Mouse (Mus musculus) lung, postnatal 4 days (tissue): ENCODE results near the gene Rgs14.

Experiments
- DNase-seq, 2 experiments: peaks; one replicate each; pipeline ENCODE4 v3.0.0; 2021

Gene Rgs14

DNA sequence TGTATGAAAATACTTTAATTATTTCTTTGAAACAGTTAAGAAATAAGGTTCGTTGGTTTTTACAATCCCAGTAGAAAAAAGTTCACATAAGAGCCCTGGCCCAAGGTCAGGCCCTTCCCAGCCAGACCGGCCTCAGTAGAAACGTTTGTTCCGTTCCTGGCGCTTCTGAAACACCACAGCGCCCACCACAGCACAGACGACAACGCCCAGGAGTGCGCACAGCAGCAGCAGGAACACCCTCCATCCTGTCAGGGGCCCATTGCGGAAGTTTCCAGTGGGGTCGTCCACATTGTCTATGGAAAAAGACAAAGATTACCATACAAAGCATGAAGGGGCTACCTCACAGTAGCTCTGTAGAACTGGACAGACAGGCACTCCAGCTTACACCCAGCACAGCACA lies 22.8 kb upstream of the Rgs14 start:
- DNase-seq: no peak

DNA sequence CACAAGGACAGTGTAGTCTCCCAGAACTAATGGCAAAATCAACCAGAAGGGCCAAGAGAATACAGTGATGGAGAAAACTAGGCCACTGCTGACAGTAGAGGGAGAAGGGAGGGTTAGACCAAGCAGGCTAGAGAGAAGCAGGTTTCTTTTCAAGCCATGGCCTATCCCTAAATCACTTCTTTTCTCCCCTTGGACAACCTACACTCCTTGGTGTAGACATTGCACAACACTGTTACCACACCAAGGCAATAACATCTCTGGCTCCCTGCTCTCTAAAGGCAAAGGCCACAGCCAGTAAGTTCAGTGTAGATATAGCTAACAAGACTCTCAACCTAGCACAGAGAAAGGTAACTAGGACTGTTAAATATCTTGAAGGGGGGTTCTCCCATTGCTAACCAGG lies 8.4 kb upstream of the Rgs14 start:
- DNase-seq: no peak

DNA sequence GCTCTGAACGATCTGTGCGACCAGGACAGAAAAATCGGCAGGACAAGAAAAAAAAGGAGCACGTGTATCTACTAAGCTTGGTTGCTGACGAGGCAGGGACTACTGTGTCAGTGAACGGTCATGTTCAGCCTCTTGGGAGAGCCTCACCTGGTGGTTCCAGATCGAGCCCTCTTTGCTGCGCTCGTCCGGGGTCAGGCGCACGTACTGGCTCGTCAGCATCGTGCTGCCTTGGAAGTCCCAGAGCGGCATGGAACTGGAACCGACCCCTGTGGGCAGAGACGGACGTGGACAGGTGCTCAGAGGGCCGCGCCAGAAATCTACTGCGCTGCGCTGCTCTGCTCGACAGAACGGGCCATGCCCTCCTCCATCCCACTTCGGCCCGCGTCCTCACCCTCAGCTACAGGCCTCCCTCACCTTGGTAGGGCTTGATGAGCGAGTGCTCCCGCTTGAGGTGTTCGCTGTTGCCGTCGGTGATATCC lies 7.5 kb upstream of the Rgs14 start:
- DNase-seq: no peak

DNA sequence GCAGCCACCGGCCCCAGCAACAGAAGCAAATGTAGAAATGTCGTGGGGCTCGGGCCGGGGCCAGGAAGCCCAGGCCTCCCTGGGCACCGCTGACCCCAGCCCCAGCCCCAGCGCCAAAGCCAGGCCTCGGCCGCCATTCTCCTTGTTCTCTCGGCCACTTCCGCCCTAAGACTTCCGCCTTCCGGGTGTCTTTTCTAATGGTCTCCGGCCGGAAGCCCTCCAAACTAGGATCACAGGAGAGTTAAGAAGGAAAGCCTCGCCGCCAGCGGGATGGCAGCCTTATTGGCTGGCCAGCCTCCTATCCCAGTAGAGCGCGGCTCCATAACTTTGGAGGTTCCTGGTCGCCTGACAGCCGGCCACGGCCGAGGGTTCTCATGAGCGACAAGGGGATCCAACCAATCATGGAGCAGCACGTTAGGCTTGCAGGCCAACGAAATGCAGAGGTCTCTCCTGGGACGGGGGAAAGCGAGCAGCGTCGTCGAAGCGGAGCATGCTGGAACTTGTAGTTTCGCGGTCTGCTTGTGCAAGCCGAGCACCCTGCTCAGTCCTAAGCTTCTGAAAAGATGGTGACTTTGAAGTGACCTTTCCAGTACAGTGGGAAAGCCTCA lies 7.0 kb upstream of the Rgs14 start, which contains the start of gene Lman2:
Lman2 (minus strand) TSS at position 331 of the 608 bp plus-strand sequence.
- DNase-seq: peak; percentile 96 to 99

DNA sequence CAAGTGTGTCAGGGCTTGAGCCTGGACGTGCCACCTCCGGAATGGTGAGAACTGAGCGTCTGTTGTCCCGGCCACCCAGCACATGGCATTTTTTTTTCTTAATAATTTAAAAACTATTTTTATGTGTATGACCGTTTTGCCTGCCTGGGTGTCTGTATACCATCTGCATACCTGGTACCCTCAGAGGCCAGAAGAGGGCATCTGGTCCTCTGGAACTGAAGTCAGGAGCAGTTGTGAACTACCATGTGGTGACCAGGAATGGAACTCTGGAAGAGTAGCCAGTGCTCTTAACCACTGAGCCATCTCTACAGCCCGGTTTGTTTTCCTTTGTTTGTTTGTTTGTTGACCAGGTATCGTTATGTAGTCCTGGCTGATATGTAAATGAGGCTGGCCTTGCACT lies 1.1 kb upstream of the Rgs14 start:
- DNase-seq: no peak

DNA sequence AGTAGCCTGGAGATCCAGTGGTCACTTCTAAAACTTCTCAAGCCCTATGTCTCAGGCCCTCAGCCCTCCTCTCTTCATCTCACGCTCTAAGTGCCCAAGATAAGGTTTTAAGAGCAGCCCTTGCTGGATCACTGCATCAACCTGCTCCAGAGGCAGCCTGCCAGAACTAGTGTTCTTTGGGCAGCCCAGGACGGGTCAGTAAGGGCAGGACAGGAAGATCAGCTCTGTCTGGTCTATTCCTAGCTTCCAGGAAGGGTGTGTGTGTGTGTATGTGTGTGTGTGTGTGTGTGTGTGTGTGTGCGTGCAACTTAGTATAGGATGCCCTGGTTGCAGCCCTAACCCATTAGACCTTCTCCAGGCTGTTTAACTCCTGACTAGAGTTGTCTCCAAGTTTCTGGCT lies 702 bp downstream of the Rgs14 start:
- peak; percentile 23 to 37 for DNase-seq

DNA sequence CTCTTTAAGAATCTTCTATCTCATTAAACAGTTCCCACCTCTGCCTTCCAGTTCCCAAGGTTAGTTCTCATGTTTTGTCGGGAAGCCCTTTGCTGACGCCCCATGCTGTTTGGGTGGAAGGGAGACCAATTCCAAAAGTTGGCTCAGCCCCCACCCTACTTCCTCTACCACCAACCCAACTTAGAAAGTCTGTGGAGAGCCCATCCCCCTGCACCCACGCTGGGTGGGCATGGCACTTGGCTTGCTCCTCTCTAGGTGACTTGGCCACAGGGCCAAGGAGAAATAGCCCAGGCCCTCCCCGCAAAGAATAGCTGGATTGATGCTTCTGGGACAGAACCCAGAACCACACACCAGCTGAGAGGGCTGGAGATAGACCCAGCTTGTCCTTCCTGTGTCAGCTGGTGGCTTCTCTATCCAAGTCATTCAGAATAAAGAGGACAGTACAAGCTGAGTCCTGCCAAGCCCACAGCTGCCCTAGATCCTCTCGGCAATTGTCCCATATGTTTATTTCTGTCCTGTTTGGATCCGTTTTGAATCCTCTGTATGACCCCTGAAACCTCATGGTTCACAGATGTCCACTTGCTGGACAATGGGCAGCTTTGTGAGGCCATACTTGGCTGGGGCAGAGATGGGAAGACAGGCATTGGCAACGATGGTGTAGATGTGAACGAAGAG lies 1.6 kb downstream of the Rgs14 start:
- DNase-seq: no peak

DNA sequence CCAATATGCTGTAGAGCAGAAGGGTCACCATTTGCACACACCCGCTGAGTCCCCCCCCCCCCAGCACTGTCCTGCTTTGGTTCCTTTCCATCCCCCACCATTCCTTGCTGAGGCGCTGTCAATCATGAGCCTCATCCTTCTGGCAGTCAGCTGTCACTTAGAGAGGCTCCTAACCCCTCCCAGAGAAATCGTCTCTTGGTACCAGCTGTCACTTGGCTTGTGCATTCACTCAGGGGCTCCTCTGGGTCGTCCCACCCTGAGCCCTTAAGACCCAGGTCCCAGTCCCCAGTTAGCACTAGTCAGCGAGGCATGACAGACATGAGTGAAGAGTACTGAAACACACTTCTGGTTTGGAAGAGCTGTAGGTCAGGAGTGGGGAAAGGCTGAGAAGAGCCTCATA lies 2.2 kb downstream of the Rgs14 start:
- DNase-seq: no peak

DNA sequence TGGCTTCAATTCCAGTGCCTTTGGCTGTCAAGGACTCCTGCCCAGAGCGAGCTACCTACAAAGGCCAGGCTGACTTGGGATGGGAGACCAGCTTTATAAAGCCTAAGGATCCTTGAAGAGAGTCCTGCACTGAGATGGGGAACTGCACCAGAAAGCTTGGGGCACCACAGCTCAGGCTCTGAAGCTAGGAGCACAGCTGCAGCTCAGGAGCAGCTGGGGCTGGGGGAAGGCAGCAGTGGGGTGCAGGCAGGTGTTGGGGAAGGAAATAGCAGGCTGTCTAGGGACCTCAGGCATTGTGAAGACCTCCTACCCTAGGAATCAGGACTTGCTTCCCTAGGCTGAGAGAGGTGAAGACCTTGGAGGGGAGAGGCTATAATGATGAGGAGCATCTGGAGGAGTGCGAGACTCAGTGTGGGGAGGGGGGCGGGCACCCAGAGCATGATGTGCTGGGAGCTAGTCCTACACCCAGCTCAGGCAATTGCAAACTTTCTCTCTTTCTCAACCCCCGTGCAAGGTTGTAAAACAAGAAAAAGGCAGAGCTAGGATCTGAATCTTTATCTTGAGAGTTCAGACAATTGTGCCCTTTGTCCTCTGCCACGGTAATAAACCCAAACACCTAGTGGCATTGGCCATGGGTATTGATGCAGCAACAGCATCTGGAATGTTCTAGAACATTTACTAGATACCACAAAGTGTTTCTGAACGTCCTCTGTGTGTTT lies 4.8 kb downstream of the Rgs14 start:
- DNase-seq: no peak

DNA sequence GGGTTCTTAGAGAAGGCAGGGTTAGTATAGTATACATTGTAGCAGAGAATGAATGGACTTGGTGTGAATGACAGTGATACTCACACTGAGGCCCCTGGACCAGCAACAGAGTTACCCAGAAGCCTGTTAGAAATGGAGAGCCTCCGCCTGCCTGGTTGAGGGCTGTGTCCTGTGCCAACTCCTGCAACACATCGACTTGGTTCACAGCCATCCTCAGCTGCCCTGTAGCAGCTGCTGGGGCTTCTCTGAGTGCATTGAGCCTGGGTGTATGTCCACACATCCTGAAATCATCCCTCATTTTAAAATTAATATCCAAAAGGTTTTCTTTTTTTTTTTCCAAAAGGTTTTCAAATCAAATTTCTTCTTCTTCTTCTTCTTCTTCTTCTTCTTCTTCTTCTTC lies 6.3 kb downstream of the Rgs14 start:
- DNase-seq: no peak

DNA sequence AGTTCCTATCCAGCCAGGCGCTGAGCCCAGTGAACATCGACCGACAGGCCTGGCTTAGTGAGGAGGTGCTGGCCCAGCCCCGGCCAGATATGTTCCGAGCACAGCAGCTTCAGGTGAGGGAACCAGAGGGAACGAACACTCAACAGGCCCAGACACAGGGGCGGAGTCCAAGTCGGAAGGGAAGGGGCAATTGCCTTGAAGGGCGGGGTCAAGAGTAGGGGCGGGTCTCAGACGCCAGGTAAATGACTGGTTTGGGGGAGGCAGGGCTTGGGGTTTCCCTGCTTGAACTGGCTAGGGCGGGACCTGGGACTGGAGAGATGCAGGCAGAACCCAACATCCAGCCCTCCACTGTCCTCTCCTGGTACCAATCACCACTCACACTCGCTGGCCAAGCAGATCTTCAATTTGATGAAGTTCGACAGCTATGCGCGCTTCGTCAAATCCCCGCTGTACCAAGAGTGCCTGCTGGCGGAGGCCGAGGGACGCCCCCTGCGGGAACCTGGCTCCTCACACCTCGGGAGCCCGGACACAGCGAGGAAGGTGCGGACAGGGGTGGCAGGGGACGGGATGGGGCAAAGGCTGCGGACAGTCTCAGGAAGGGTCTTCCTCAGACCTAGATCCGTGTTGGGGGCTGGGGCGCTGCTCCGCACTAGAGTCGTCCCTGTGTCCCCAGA lies 9.5 kb downstream of the Rgs14 start:
- peak in 1 of 2 experiments; percentile 32 for DNase-seq

DNA sequence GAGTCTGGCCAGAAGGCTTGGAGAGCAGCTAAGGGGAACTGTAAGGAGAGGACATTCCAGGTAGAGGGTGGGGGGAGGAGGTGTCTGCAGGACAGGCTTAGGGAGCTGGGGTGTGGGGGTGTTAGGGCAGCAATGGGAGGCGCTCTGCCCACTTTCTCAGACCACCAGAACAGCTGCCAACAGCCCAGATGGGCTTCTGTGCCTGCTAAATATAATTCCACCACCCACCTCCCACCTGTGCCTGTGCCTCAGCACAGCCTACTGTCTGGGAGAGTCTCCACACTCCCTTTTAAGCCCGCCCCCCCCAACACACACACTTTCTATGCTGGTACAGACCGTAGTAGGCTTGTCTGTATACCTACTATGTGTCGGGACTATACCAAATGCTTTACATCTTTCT lies 12.3 kb downstream of the Rgs14 start:
- no peak for DNase-seq

DNA sequence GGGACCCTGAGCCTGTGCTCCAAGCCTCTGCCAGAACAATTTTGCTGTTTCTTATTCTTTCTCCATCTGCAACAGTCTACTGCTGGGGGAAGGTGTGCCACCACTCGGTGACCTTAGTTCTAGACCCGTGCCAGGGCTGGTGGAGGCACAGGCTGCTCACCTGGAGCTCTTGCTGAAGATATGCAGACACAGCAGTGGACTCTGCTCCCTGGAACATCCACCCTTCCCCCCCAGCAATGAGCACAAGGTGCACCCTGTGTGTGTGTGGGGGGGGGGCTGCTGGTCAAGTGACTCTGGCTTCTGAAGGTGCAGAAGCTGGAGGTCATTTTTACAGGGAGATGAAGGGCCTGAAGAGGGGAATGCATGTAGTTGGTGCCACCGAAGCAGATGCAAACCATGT lies 21.1 kb downstream of the Rgs14 start:
- DNase-seq: no peak

DNA sequence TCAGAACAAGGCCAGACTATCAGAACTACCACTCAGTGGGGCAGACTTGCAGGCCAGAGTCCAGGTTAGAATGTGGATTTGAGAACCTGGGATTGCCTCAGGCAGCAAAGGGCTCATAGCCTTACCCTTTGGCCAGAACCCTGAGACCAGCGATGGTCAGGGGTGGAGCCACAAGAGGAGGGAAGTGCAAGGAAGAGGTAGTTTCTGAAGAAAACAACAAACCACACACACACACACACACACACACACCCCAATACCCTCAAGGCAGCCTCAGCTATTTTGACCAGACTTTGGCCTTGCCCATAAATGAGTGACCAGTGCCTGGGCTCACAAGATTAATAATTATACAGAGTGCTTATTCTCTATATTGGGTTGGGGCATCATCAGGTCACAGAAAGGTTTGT lies 22.1 kb downstream of the Rgs14 start:
- DNase-seq: no peak

DNA sequence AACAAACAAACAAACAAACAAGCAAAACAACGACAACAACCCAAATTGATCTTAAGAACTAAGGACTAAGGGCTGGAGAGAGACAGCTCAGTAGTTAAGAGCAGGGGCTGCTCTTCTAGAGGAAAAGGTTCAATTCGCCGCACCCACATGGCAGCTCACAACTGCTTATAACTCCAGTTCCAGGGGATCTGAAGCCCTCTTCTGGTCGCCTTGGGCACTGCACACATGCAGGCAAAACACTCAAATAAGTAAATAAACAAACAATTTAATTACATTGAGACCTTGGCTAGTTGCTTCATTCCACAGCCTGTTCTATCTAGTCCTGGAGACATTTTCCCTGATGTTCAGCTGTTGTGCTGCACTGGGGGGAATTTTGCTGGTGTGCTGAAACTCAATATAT lies 23.4 kb downstream of the Rgs14 start:
- peak in 1 of 2 experiments; percentile 26 for DNase-seq

DNA sequence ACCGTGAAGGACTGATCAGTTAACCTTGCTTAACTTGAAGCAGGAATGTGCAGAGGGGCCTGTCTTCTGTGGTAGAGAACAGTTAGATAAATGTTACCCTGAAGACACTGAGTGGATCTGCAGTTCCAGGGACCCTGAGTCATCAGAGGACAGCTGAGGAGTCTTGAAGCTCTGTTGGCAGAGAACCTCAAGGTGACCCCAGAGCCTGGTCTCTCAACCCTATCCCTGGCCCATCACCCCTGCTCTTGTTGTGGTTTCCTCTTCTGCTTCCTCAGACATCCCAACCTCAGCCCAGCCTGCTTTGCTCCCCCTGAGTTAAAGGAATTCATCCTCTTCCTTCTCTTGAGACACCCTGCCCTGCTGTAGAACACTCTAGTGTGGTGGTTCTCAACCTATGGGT lies 28.6 kb downstream of the Rgs14 start, which contains the start of gene Slc34a1:
Slc34a1 (plus strand) TSS at position 100 of the 400 bp plus-strand sequence.
- DNase-seq: no peak

DNA sequence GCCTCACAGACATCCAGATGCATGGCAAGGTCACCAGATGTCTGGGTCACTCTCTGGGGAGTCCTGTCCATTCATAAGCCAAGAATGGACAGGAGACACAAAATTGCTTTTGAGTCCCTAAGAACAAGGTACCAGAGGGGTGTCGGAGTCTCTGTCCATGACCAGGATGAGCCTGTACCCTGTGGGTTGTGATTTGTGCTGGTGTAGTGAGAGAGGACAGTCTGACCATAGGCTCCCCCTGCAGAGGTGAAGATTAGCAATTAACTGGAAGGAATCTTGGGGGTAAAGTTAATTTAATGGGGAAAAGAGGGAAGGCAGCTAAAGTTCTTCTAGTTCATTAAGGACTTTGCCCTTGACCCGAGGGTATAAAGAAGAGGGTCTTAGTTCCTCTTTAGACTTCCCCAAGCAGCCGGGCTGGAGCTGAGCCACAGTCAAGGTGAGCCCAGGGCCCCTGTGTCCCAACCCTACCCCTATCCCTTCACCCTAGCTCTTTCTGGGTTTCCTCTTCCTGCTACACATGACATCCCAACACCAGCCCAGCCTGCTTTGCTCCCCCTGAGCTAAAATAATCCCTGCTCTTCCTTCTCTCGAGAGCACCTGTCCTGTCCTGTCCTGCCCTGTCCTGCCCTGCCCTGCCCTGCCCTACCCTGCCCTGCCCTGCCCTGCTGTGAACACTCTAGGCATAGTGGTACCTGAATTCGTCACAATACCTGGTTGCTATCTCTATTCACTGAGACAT lies 29.9 kb downstream of the Rgs14 start:
- no peak for DNase-seq

DNA sequence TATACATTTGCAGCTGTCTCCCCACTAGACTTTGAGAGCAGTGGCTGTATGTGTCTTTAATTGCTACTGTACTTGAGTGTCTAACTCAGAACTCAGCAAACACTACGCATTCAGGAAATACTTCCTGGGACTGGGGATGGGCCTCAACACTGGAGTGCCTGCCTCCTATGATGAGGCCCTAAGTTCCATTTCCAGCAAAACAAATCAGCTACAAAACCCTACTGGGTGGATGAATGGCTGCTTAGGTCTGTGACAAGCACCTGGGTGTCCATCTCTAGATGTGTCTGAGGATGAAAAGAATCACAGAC lies 30.5 kb downstream of the Rgs14 start:
- no peak for DNase-seq

DNA sequence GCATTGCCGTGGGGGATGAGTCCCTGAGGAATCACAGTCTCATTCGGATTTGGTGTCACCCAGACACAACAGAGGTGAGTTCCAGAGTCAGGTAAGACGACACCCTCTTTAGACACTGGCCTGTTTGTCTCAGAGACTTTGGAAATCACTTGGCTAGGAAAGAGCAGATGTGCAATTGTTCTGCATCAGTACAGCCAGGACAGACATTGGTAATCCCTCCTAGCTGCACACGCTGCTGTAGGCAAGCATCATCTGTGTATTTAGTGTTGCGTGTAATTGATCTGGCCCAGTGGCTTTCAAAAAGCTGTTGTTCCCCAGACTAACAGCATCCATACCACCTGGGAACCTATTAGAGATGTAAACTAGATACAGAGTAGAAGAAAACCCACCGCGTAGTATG lies 33.7 kb downstream of the Rgs14 start:
- no peak for DNase-seq

DNA sequence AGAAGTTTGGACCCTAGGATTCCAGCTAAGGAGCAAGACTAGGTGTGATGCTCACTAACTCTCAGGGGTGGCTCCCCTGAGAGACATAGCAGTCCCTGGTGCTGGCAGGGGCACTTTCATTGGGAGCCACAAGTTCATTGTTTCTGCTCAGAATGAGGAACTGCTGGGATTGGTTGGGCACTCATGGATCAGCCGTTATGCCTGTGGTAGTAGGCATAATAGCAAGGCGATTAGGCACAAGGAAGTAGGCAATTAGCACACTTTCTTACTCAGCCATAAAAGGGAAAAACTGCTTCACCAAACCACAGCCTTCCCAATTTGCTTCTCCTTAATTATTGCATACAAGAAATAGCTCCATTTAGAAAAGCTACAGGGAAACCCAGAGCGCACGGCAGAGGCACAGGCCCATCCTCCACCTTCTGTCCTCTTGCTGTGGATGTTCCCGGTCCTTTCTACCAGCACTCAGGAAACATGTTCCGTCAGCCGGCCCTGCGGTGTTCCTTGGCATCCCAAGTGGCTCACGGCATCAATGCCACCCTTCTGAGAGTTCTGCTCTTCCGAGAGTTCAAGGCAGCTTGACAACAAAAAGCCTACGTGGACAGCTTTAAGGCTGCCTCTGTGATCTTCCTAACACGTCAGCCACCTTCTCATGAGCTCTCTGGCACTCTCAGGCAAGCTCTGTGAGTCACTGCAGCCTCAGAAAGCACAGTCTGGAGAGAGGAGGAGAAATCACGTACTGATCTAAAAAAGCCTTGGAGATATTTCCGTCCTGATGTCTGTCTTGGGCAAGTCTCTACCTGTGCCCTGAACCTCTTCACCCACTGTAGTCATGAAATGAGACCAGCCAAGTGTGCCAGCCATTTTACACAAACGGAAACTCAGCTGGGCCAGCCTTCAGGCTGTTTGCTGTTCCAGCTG lies 34.7 kb downstream of the Rgs14 start:
- DNase-seq: no peak

DNA sequence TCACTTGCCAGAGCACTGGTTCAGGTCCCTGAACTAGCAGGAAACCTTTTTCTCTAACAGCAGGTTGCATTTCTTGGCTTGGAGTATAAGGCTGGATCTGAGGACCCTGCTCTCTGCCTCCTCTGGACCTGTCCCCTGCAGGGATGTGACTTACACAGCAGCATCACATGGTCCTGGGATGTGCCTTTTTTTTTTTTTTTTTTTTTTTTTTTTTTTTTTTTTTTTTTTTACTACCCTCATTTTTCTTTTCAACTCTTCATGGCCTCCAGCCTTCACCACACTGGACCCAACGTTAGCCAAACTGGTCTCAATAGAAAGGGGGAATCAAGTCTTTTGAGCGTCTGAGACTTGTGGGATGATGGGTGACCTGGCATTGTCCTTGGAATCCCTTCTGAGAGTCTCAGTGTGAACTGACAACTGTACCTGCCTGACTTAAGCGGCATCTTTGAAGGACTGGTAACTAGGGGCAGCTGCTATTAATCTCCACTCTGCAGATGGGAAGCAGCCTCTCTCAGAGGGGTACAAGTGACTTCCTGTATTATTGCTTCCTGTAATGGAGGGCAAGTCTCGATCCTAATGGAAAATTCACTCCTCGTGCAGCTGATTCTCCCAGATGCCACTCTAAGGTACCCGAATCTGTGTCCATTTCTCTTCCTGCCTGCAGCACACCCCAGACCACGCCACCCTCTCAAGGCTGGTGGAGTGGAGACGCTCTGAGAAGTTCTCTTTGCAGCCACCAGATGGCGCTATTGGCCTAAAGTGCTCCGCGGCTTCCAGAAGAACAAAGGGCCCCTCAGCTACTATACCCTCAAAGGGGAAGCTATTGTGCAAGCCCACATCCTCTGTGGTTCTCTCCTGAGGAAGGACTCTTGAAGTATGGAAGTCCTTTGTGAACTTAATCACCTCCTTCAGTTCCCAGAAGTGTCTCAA lies 35.6 kb downstream of the Rgs14 start:
- peak; percentile 79 to 88 for DNase-seq
